Mouse (Mus musculus) hindbrain, embryonic 15.5 days (tissue): ENCODE data around the gene Ube2l3. TPM values are rescaled to one million over a fixed set of nuclear protein-coding genes. Genes with fewer than 3 reads are reported as not detected.

Experiments used
- ATAC-seq: fragments of 200-750 bp; cut with Nextera tagmentation; 2 replicates; pipeline ENCODE4 v1.8.0; 2017; ENCODE audit warnings: low read depth, moderate number of reproducible peaks, moderate TSS enrichment; ENCODE audit not compliant: low FRiP score
- H3K27ac ChIP-seq: fragments of 300-500 bp; sonication (generic); replicated peaks from 2 replicates; pipeline ENCODE4 v1.5.1; 2015; ENCODE audit warnings: mild to moderate bottlenecking, inconsistent platforms
- H3K27me3 ChIP-seq: fragments of 300-500 bp; sonication (generic); 2 replicates; pipeline ENCODE4 v1.6.1; 2015; ENCODE audit warnings: control low read depth, inconsistent platforms
- H3K36me3 ChIP-seq: fragments of 300-500 bp; sonication (generic); 2 replicates; pipeline ENCODE4 v1.6.1; 2015; ENCODE audit warnings: control low read depth, inconsistent platforms
- H3K4me1 ChIP-seq: fragments of 300-500 bp; sonication (generic); replicated peaks from 2 replicates; pipeline ENCODE4 v1.6.1; 2015; ENCODE audit warnings: control low read depth, inconsistent platforms
- H3K4me2 ChIP-seq: fragments of 300-500 bp; sonication (generic); 2 replicates; pipeline ENCODE4 v1.6.1; 2015; ENCODE audit warnings: moderate library complexity, mild to moderate bottlenecking, inconsistent platforms
- H3K4me3 ChIP-seq: fragments of 300-500 bp; sonication (generic); 2 replicates; pipeline ENCODE4 v1.5.1; 2015; ENCODE audit warnings: mild to moderate bottlenecking, inconsistent platforms
- H3K9ac ChIP-seq: fragments of 300-500 bp; sonication (generic); 2 replicates; pipeline ENCODE4 v1.6.1; 2015; ENCODE audit warnings: inconsistent platforms
- H3K9me3 ChIP-seq: fragments of 300-500 bp; sonication (generic); 2 replicates; pipeline ENCODE4 v1.6.1; 2016; ENCODE audit warnings: control low read depth, inconsistent platforms
- WGBS: fragments of 180-500 bp; shearing (Covaris S2); methylation state at CpG from one replicate; pipeline ENCODE4 v1.1.7; 2015; 5-methylcytosine and 5-hydroxymethylcytosine counted together
- microRNA counts: library from miRNA; unstranded; fragments of <30 nt; microRNA quantifications from one replicate; lab custom pipeline; 2016
- microRNA-seq: library from miRNA; unstranded; fragments of <30 nt; microRNA quantifications from one replicate; pipeline ENCODE4, GENCODE M21; 2016
- polyA plus RNA-seq: library from polyadenylated mRNA; unstranded; fragments of >200 nt; fragmentation: Nextera tagmentation; extraction: Ambion mirVana; gene quantifications from 2 replicates; pipeline ENCODE4 v1.2.1, GENCODE M21; 2015

The Ube2l3 gene
- polyA plus RNA-seq, 1 experiment from 2014 or later, result 281 TPM

GRCm38 (mm10) chr16:17102630-17103220, 99.7 kb downstream of the Ube2l3 start:
- Histone ChIP-seq H3K4me3 (no peak overlapping the region), H3K4me1 (0 out of 2 replicates have a peak, but pooled peaks cover 5% of the 10 kb centered on the region), H3K4me2 (no peak overlapping the region), H3K27me3 (no peaks in the 10 kb centered on the region), H3K27ac (no peak overlapping the region), H3K9me3 (no peaks in the 10 kb centered on the region), H3K9ac (no peak overlapping the region), H3K36me3 (peaks cover 40% of the 10 kb centered on the region)
- peak; percentile 59 for ATAC-seq
- 66% methylated on average over 7 of the region's 7 CpGs for WGBS

MicroRNA genes within 50 kb of the gene (microRNA counts, 519-probe panel; counts per million panel counts)
- microRNA mmu-miR-130b (lab: Ali Mortazavi, UCI) (3,784 counts per million, percentile 80 among the panel's probes with 10 or more counts), microRNA mmu-miR-301b (lab: Ali Mortazavi, UCI) (3,227 counts per million, percentile 65 among the panel's probes with 10 or more counts)

Small RNA genes lying within 50 kb of the gene (microRNA-seq; reads per million reads assigned to microRNA genes)
- gene Mir130b (4,253 reads per million, percentile 90 among the genes with 10 or more reads in this experiment), gene Mir301b (115 reads per million, percentile 53 among the genes with 10 or more reads in this experiment)

Other genes with a start within 250 kb of the Ube2l3 start
- gene Mapk1, start 219.3 kb downstream of the Ube2l3 start, polyA plus RNA-seq, result 187 and 189 TPM in 2 replicates
- 120 and 131 TPM in 2 replicates for gene Ypel1, start 133.0 kb downstream of the Ube2l3 start, polyA plus RNA-seq
- gene Ppil2, start 91.4 kb downstream of the Ube2l3 start, polyA plus RNA-seq, result 142 and 148 TPM in 2 replicates
- 12.4 and 18.7 TPM in 2 replicates for gene 2610318N02Rik, start 77.5 kb downstream of the Ube2l3 start, polyA plus RNA-seq
- 37.4 and 38.3 TPM in 2 replicates for gene Sdf2l1, start 70.3 kb downstream of the Ube2l3 start, polyA plus RNA-seq
- 44.3 and 48.1 TPM in 2 replicates for gene Ydjc, start 58.0 kb downstream of the Ube2l3 start, polyA plus RNA-seq
- 3.4 and 4.1 TPM in 2 replicates for gene Ccdc116, start 55.4 kb downstream of the Ube2l3 start, polyA plus RNA-seq
- 1.8 and 1.9 TPM in 2 replicates for gene Rimbp3, start 6.0 kb upstream of the Ube2l3 start, polyA plus RNA-seq
- gene Hic2, start 30.9 kb upstream of the Ube2l3 start, polyA plus RNA-seq, result 7.3 and 7.5 TPM in 2 replicates
- gene Tmem191c, start 73.4 kb upstream of the Ube2l3 start, polyA plus RNA-seq, result 75.2 and 81.9 TPM in 2 replicates
- gene Serpind1, start 128.7 kb upstream of the Ube2l3 start, polyA plus RNA-seq, result 3.6 and 4.4 TPM in 2 replicates
- 22.4 and 23.4 TPM in 2 replicates for gene Snap29, start 203.3 kb upstream of the Ube2l3 start, polyA plus RNA-seq
- 64.0 and 69.7 TPM in 2 replicates for gene Pi4ka, start 203.7 kb upstream of the Ube2l3 start, polyA plus RNA-seq
- 79.6 and 85.2 TPM in 2 replicates for gene Crkl, start 249.3 kb upstream of the Ube2l3 start, polyA plus RNA-seq